Mouse (Mus musculus): ENCODE results near the gene Plxnc1.
A peak's percentile ranks its signal among the peaks of the same experiment; 100 is the strongest.

DNA sequence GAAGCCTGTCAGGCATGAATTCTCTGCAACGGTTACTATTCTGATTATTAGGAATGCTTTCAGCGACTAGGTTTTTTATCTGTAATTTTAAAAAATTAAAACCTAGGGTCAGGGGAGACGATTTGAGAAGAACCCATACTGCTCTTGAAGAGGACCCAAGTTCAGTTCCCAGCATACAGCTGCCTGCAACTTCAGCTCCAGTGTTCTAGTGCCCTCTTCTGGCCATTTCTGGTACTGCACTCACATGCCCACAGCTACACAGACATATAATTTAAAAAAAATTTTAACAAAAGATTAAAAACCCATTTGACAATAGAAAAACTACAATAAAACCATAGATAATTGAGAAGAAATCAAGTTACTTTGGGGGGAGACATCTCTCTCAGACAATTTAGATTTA lies 20.5 kb upstream of the Plxnc1 start:
- TF ChIP-seq MAFK (IDR thresholded peaks at IDR 0.05; ENCODE audit: insufficient read depth, low read depth, low read length): no peak
- no peak for TF ChIP-seq HCFC1 (IDR thresholded peaks at IDR 0.05; ENCODE audit: borderline replicate concordance, insufficient read depth, low read length)
- TF ChIP-seq ZC3H11A (IDR thresholded peaks at IDR 0.05; ENCODE audit: borderline replicate concordance, low read depth, low read length): peak; percentile 60; the same call in 1 of the 2 replicates
- no peak for TF ChIP-seq ZNF384 (IDR thresholded peaks at IDR 0.05; ENCODE audit: low read depth, low read length)
- TF ChIP-seq CHD2 (IDR thresholded peaks at IDR 0.05; ENCODE audit: low read depth, low read length): no peak
